Mouse (Mus musculus): ENCODE measurements around the gene Igf1r. TPM values are rescaled to one million over a fixed set of nuclear protein-coding genes. Genes with fewer than 3 reads are reported as not detected.
A peak's percentile ranks its signal among the peaks of the same experiment; 100 is the strongest.

Gene Igf1r
- polyA plus RNA-seq, 1 experiment from 2014 or later = 9.6 TPM

DNA sequence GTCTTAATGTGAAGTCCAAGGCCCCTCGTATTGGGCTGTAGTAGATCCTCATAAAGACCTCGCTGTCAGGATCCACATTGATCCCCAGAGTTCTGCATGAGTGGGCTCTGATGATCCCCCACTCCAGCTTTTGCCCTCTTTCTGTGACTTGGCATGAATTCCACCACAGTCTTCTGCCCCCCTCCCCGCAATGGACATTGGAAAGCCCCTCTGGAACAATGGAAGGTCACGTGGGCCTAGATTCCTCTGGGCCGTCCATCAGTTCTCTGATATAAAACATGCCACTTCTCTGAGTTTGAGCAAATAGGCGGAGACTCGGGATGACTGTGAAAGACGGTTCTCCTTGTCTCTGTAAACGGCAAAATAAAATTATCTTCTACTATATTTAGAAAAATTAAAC is 8.1 kb downstream of the Igf1r start:
- Histone ChIP-seq H3K36me3 (no peaks in the 10 kb centered on the region), H3K4me3 (no peak overlapping the region), H3K27me3 (replicated peaks) (no peaks in the 10 kb centered on the region), H3K4me2 (no peak overlapping the region), H3K9me3 (replicated peaks) (no peaks in the 10 kb centered on the region), H3K9ac (no peak overlapping the region), H3K27ac (no peak overlapping the region), H3K4me1 (peaks cover 74% of the 10 kb centered on the region)
- no peak for ATAC-seq
- WGBS (ENCODE audit: insufficient replicate concordance) = 76% methylated on average over 9 of the region's 9 CpGs

DNA sequence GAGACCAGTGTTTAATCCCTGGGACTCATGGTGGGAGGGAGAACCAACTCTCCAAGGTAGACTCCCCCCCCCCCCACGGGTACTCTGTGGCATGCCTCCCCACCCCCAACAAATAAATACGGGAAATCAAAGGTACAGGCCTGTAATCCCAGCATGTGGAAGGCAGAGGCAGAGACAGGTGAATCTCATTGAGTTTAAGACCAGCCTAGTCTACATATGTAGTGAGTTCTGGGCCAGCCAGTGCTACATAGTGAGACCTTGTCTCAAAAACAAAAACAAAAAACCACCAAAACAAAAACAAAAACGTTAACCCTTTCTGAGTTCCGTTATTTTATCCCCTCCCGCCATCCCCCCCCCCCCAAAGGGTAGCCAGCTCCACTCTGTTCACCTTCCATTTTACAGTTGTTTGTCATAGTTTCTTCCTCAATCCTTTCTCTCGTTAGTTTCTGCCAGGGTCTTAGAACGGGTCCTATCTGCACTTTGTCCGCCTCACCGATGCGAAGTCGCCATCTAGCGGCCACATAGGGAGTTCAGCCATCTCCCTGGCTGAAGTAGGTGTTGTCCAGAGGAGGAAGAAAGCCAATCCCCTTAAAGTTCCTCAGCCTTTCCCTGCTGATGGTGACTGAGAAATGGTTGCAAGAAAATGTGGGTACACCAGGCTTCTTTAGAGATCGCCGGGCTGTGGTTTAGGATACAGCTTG is 9.1 kb downstream of the Igf1r start:
- Histone ChIP-seq H3K27me3 (replicated peaks) (no peaks in the 10 kb centered on the region), H3K4me1 (peaks cover 73% of the 10 kb centered on the region), H3K9me3 (replicated peaks) (no peaks in the 10 kb centered on the region), H3K4me2 (peak overlapping the region; percentile 52), H3K36me3 (no peaks in the 10 kb centered on the region), H3K9ac (no peak overlapping the region), H3K27ac (no peak overlapping the region), H3K4me3 (0 out of 2 replicates have a peak overlapping the region, but pooled peaks have one; percentile 12)
- 15% methylated on average over 14 of the region's 14 CpGs for WGBS (ENCODE audit: insufficient replicate concordance)
- ATAC-seq = peak; percentile 71

DNA sequence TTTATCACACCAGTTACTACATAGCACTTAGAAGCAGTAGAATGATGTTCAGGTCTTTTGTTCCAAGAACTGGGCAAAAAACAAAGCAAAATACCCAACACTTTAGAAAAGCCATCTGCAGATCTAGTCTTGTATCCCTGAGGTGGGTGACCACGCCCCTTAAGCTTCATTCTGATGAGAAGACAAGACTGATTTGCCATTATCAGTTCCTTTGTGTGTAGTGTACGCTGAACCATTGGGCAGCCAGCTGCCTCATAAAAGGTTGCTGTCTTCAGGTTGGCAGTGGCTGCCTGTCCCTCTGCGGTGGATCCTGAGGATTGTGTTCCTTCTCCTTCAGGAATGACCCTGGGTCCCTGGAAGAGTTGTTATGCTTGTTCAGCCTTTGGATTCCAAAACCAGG is 11.1 kb downstream of the Igf1r start:
- peaks cover 62% of the 10 kb centered on the region for H3K4me1 ChIP-seq

DNA sequence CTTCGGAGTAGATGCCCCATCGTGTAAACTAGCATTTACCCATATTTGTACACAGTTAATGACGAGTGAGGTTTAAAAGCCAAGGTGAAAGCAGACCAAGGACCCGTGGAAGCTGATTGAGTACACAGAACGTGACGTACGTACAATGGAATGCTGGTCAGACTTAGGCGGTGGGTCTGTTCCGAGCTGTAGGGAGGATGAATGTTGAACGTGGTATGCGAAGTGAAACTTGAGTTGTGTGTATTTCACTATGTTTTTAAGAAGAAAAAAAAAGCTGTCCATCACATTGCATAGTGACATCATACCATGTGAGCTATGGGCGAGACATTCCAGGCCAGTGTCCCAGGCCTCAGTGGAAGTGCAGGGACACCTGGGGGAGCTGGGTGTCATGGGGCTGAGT is 15.8 kb downstream of the Igf1r start:
- 83% methylated on average over 12 of the region's 12 CpGs for WGBS (ENCODE audit: insufficient replicate concordance)
- H3K27ac ChIP-seq = no peak overlapping the region
- H3K9me3 ChIP-seq (replicated peaks) = no peaks in the 10 kb centered on the region
- peaks cover 9% of the 10 kb centered on the region; the same call in 1 of the 2 replicates for H3K36me3 ChIP-seq
- no peak overlapping the region for H3K4me2 ChIP-seq
- H3K4me1 ChIP-seq = peaks cover 70% of the 10 kb centered on the region
- no peak overlapping the region for H3K9ac ChIP-seq
- no peaks in the 10 kb centered on the region for H3K27me3 ChIP-seq (replicated peaks)
- H3K4me3 ChIP-seq = no peak overlapping the region
- no peak for ATAC-seq

More for the DNA sequence above, 11.1 kb downstream of the Igf1r start:
- H3K9me3 ChIP-seq (replicated peaks) = no peaks in the 10 kb centered on the region
- WGBS (ENCODE audit: insufficient replicate concordance) = 49% methylated on average over 3 of the region's 3 CpGs
- H3K4me2 ChIP-seq = no peak overlapping the region
- no peak overlapping the region for H3K4me3 ChIP-seq
- H3K27me3 ChIP-seq (replicated peaks) = no peaks in the 10 kb centered on the region
- H3K27ac ChIP-seq = no peak overlapping the region
- no peaks in the 10 kb centered on the region for H3K36me3 ChIP-seq
- ATAC-seq = no peak
- H3K9ac ChIP-seq = no peak overlapping the region

GRCm38 (mm10) chr7:67969076-67969475 is 16.4 kb downstream of the Igf1r start:
- Histone ChIP-seq H3K36me3 (peaks cover 9% of the 10 kb centered on the region; the same call in 1 of the 2 replicates), H3K4me2 (no peak overlapping the region), H3K27ac (no peak overlapping the region), H3K9me3 (replicated peaks) (no peaks in the 10 kb centered on the region), H3K9ac (no peak overlapping the region), H3K4me1 (peaks cover 71% of the 10 kb centered on the region), H3K27me3 (replicated peaks) (no peaks in the 10 kb centered on the region), H3K4me3 (no peak overlapping the region)
- 77% methylated on average over 9 of the region's 9 CpGs for WGBS (ENCODE audit: insufficient replicate concordance)
- no peak for ATAC-seq

GRCm38 (mm10) chr7:67973180-67974014 is 20.8 kb downstream of the Igf1r start:
- Histone ChIP-seq H3K9me3 (replicated peaks) (no peaks in the 10 kb centered on the region), H3K4me1 (peaks cover 86% of the 10 kb centered on the region), H3K27me3 (replicated peaks) (no peaks in the 10 kb centered on the region), H3K4me3 (peak overlapping the region; percentile 25), H3K4me2 (peak overlapping the region; percentile 63), H3K9ac (peak overlapping the region; percentile 57), H3K27ac (peak overlapping the region; percentile 89), H3K36me3 (peaks cover 9% of the 10 kb centered on the region; the same call in 1 of the 2 replicates)
- 5% methylated on average over 15 of the region's 15 CpGs for WGBS (ENCODE audit: insufficient replicate concordance)
- peak; percentile 89 for ATAC-seq

- Histone ChIP-seq H3K4me3 (no peak overlapping the region), H3K27me3 (replicated peaks) (no peaks in the 10 kb centered on the region), H3K9ac (no peak overlapping the region), H3K36me3 (no peaks in the 10 kb centered on the region), H3K9me3 (replicated peaks) (no peaks in the 10 kb centered on the region), H3K27ac (no peak overlapping the region), H3K4me1 (peaks cover 85% of the 10 kb centered on the region), H3K4me2 (no peak overlapping the region)
- 59% methylated on average over 3 of the region's 3 CpGs for WGBS (ENCODE audit: insufficient replicate concordance)
- ATAC-seq = no peak
These were observed 29.3 kb downstream of the Igf1r start for GRCm38 (mm10) chr7:67981956-67982355.

GRCm38 (mm10) chr7:67982809-67983208 is 30.2 kb downstream of the Igf1r start:
- no peak overlapping the region for H3K9ac ChIP-seq
- peaks cover 80% of the 10 kb centered on the region for H3K4me1 ChIP-seq
- H3K9me3 ChIP-seq (replicated peaks) = no peaks in the 10 kb centered on the region
- no peaks in the 10 kb centered on the region for H3K27me3 ChIP-seq (replicated peaks)
- H3K4me2 ChIP-seq = no peak overlapping the region
- no peak overlapping the region for H3K27ac ChIP-seq
- no peak for ATAC-seq
- H3K4me3 ChIP-seq = no peak overlapping the region
- peaks cover under 1% of the 10 kb centered on the region; the same call in 1 of the 2 replicates for H3K36me3 ChIP-seq
- 68% methylated on average over 8 of the region's 8 CpGs for WGBS (ENCODE audit: insufficient replicate concordance)

- no peaks in the 10 kb centered on the region for H3K9me3 ChIP-seq (replicated peaks)
- 83% methylated on average over 7 of the region's 7 CpGs for WGBS (ENCODE audit: insufficient replicate concordance)
- H3K4me2 ChIP-seq = no peak overlapping the region
- H3K4me3 ChIP-seq = no peak overlapping the region
- H3K4me1 ChIP-seq = peaks cover 73% of the 10 kb centered on the region
- H3K27me3 ChIP-seq (replicated peaks) = no peaks in the 10 kb centered on the region
- 0 out of 2 replicates have a peak overlapping the region, but pooled peaks have one; percentile 71 for H3K27ac ChIP-seq
- no peak overlapping the region for H3K9ac ChIP-seq
- H3K36me3 ChIP-seq = peaks cover 4% of the 10 kb centered on the region; the same call in 1 of the 2 replicates
- ATAC-seq = no peak
These were observed 30.8 kb downstream of the Igf1r start for GRCm38 (mm10) chr7:67983451-67983850.

DNA sequence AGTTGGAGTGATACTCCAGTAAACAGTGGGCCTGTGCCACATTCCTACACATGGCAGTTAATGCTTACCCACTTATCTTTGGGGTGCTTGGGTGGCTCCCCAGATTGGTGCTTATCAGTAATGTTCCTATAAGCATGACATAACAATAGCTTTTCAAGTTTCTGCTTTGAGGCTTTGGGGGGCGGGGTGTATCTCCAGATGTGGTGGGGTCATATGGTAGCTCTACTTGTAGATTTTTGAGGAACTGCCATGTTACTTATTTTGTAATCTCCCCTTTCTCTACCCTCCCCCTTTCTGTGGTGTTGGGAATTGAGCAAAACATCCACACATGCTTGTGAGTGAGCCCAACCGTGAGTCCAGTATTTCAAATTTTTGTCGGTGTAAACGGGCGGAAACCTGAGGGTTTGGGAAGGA is 32.4 kb downstream of the Igf1r start:
- WGBS (ENCODE audit: insufficient replicate concordance) = 44% methylated on average over 5 of the region's 5 CpGs
- 0 out of 2 replicates have a peak overlapping the region, but pooled peaks have one; percentile 3 for H3K9ac ChIP-seq
- H3K4me2 ChIP-seq = peak overlapping the region; percentile 43
- H3K4me3 ChIP-seq = no peak overlapping the region
- H3K4me1 ChIP-seq = peaks cover 65% of the 10 kb centered on the region
- H3K36me3 ChIP-seq = peaks cover 4% of the 10 kb centered on the region; the same call in 1 of the 2 replicates
- H3K9me3 ChIP-seq (replicated peaks) = no peaks in the 10 kb centered on the region
- peak; percentile 84 for ATAC-seq
- peak overlapping the region; percentile 71 for H3K27ac ChIP-seq
- no peaks in the 10 kb centered on the region for H3K27me3 ChIP-seq (replicated peaks)

DNA sequence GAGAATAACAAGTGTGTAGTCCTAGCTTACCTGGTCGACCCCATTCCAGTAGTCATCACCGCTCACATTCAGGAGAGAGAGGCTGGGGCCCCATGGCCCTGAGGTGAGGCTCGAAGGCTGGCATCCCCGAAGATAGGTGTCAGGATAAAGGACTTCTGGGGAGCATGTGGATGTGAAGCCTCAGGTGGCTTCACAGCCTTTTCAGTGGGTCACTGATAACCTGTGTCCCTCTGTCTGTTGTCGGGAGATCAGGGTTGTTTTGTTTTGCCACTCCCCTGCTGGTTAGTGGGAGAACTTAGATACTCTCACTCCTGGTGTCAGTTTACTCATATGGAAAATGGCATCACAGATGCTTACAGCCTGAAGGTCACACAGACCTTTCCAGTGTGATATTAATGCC is 32.9 kb downstream of the Igf1r start:
- Histone ChIP-seq H3K4me1 (peaks cover 64% of the 10 kb centered on the region), H3K4me2 (peak overlapping the region; percentile 43), H3K36me3 (peaks cover 4% of the 10 kb centered on the region; the same call in 1 of the 2 replicates), H3K9ac (0 out of 2 replicates have a peak overlapping the region, but pooled peaks have one; percentile 3), H3K4me3 (no peak overlapping the region), H3K9me3 (replicated peaks) (no peaks in the 10 kb centered on the region), H3K27me3 (replicated peaks) (no peaks in the 10 kb centered on the region), H3K27ac (peak overlapping the region; percentile 71)
- peak; percentile 52 for ATAC-seq
- 36% methylated on average over 5 of the region's 5 CpGs for WGBS (ENCODE audit: insufficient replicate concordance)

- Histone ChIP-seq H3K36me3 (peaks cover 4% of the 10 kb centered on the region; the same call in 1 of the 2 replicates), H3K27me3 (replicated peaks) (no peaks in the 10 kb centered on the region), H3K4me2 (no peak overlapping the region), H3K27ac (no peak overlapping the region), H3K9ac (no peak overlapping the region), H3K4me1 (peaks cover 58% of the 10 kb centered on the region), H3K4me3 (no peak overlapping the region), H3K9me3 (replicated peaks) (no peaks in the 10 kb centered on the region)
- no peak for ATAC-seq
- WGBS (ENCODE audit: insufficient replicate concordance) = 79% methylated on average over 10 of the region's 10 CpGs
These were observed 33.6 kb downstream of the Igf1r start for GRCm38 (mm10) chr7:67986277-67986676.

All from liver, embryonic 12.5 days (tissue).